Mouse (Mus musculus) neural tube, embryonic 12.5 days (tissue): ENCODE measurements around the gene Zeb2. TPM values are rescaled to one million over a fixed set of nuclear protein-coding genes. Genes with fewer than 3 reads are reported as not detected.

Experiments used
- ATAC-seq: fragments of 200-750 bp; cut with Nextera tagmentation; 2 replicates; pipeline ENCODE4 v1.8.0; 2017; ENCODE audit warnings: low read depth, mild to moderate bottlenecking, moderate TSS enrichment, moderate library complexity; ENCODE audit not compliant: low FRiP score
- H3K27ac ChIP-seq: fragments of 300-500 bp; sonication (generic); 2 replicates; pipeline ENCODE4 v1.5.1; 2016
- H3K27me3 ChIP-seq: fragments of 300-500 bp; sonication (generic); replicated peaks from 2 replicates; pipeline ENCODE4 v1.6.1; 2016; ENCODE audit warnings: mild to moderate bottlenecking
- H3K36me3 ChIP-seq: fragments of 300-500 bp; sonication (generic); 2 replicates; pipeline ENCODE4 v1.6.1; 2016; ENCODE audit warnings: mild to moderate bottlenecking
- H3K4me1 ChIP-seq: fragments of 300-500 bp; sonication (generic); 2 replicates; pipeline ENCODE4 v1.6.1; 2016
- H3K4me2 ChIP-seq: fragments of 300-500 bp; sonication (generic); replicated peaks from 2 replicates; pipeline ENCODE4 v1.6.1; 2016; ENCODE audit warnings: mild to moderate bottlenecking
- H3K4me3 ChIP-seq: fragments of 300-500 bp; sonication (generic); 2 replicates; pipeline ENCODE4 v1.5.1; 2016
- H3K9ac ChIP-seq: fragments of 300-500 bp; sonication (generic); 2 replicates; pipeline ENCODE4 v1.6.1; 2016; ENCODE audit warnings: mild to moderate bottlenecking
- H3K9me3 ChIP-seq: fragments of 300-500 bp; sonication (generic); 2 replicates; pipeline ENCODE4 v1.6.1; 2016; ENCODE audit warnings: mild to moderate bottlenecking
- WGBS: fragments of 180-500 bp; shearing (Covaris S2); methylation state at CpG from one replicate; pipeline ENCODE4 v1.1.7; 2016; 5-methylcytosine and 5-hydroxymethylcytosine counted together
- polyA plus RNA-seq: library from polyadenylated mRNA; unstranded; fragments of >200 nt; fragmentation: Nextera tagmentation; extraction: Ambion mirVana; gene quantifications from 2 replicates; pipeline ENCODE4 v1.2.1, GENCODE M21; 2016

The Zeb2 gene
- 55.6 and 58.7 TPM in 2 replicates for polyA plus RNA-seq

DNA sequence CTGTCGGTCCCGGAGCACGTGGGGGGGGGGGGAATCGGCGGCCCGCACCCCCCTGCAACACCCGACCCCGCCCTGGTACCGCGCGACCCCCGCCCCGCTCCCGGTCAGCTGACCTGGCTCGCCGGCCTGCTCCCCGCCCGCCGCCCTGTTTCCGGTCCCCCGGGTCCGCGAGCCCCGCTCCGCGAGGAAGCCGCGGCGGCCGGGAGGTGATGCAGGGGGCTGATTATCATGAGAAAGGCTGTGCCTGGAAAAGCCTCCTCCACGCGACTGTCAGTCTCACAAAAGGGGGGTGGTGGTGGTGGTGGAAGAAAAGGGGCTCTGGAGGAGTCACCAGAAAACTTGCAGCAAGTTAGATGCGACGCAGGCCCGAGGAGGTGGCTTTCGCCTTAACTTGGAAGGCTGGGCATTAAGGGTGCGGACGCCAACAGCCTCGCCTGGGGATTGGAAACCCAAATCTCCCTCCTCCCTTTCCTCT, at the start of gene Zeb2:
Gene Zeb2 (minus strand): TSS at position 309 of the 475 bp plus-strand sequence.
- ATAC-seq: peak; percentile 72
- WGBS: 1% methylated on average over 31 of the region's 39 CpGs
- Histone ChIP-seq H3K9ac (peak within 1 kb of the TSS; percentile 66), H3K27me3 (no peaks in the 10 kb centered on the region), H3K9me3 (no peaks in the 10 kb centered on the region), H3K4me3 (peak within 1 kb of the TSS; percentile 56), H3K27ac (peak within 1 kb of the TSS; percentile 72), H3K4me2 (peak within 1 kb of the TSS; percentile 73), H3K36me3 (no peaks in the 10 kb centered on the region), H3K4me1 (peaks cover 24% of the 10 kb centered on the region)

DNA sequence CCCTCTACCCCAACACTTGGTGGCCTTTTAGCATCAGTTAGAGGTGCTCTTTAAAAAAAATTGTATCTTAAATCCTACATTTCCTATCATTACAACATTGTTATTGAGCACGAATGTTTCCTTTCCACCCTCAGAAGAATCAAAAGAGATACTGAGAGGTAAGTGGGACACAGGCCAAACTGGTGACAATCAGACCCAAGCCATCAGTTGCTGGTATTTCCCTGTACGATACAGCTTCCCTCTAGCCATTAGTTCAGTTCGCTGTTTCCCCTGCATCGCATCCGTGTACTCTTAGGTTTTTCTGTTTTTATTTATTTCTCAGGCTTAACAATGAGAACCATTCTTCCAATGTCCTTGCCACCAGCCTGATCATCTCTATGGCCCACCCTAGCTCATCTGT, 41.6 kb upstream of the Zeb2 start:
- H3K27me3 ChIP-seq: no peaks in the 10 kb centered on the region
- H3K9ac ChIP-seq: no peak overlapping the region
- peaks cover 7% of the 10 kb centered on the region; the same call in 1 of the 2 replicates for H3K4me1 ChIP-seq
- no peaks in the 10 kb centered on the region for H3K36me3 ChIP-seq
- H3K4me2 ChIP-seq: peak overlapping the region; percentile 50; the same call in 1 of the 2 replicates
- no peak overlapping the region for H3K4me3 ChIP-seq
- no peak for ATAC-seq
- WGBS: 72% methylated on average over 5 of the region's 5 CpGs
- no peaks in the 10 kb centered on the region for H3K9me3 ChIP-seq
- H3K27ac ChIP-seq: no peak overlapping the region

DNA sequence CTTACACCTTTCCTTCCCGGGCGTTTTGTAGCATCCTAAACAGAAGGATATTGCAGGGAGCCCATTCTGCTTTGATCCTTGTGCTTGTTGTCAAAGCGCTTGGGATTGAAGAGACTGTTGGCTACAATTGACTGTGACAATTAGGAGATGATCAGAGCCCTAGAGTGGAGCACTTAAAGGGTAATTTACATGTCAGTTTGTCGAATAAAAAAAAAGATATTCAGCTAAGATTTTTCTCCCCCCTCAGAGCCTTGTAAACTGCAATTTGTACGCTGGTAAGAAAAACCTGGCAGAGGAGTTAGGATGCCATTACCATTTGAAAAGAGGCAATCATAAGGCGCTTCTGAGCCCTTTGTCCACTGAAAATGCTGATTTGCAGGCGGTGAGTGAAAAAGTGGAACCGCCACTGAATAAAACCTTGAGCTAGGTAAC, 41.2 kb upstream of the Zeb2 start:
- ATAC-seq: no peak
- H3K36me3 ChIP-seq: no peaks in the 10 kb centered on the region
- H3K9ac ChIP-seq: no peak overlapping the region
- no peak overlapping the region for H3K27ac ChIP-seq
- peaks cover 7% of the 10 kb centered on the region; the same call in 1 of the 2 replicates for H3K4me1 ChIP-seq
- no peak overlapping the region for H3K4me3 ChIP-seq
- WGBS: 5% methylated on average over 8 of the region's 8 CpGs
- H3K9me3 ChIP-seq: no peaks in the 10 kb centered on the region
- no peaks in the 10 kb centered on the region for H3K27me3 ChIP-seq
- H3K4me2 ChIP-seq: peak overlapping the region; percentile 50

DNA sequence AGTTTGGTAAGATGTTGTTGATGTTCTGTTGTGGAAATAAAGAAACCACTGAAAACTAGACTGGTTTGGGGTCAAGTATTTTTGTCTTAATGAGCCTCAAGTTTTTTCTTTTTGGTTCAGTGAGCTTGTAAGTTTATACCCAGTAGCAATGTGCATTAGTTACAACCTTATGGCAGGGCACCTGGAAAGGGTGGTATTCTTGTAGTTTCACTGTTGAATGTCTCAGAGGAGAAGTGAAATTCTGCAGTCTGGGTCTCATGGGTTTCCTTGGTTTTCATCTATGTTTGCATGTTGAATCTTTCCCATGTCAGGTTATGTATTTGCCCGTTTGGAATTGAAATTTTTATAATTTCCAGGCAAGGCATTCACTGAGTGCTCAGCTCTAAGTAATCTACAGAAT, 36.1 kb upstream of the Zeb2 start:
- Histone ChIP-seq H3K36me3 (no peaks in the 10 kb centered on the region), H3K9ac (no peak overlapping the region), H3K4me2 (no peak overlapping the region), H3K4me1 (peaks cover 3% of the 10 kb centered on the region; the same call in 1 of the 2 replicates), H3K4me3 (no peak overlapping the region), H3K9me3 (no peaks in the 10 kb centered on the region), H3K27ac (no peak overlapping the region), H3K27me3 (no peaks in the 10 kb centered on the region)
- no peak for ATAC-seq
- 68% methylated on average over 1 of the region's 1 CpGs for WGBS

DNA sequence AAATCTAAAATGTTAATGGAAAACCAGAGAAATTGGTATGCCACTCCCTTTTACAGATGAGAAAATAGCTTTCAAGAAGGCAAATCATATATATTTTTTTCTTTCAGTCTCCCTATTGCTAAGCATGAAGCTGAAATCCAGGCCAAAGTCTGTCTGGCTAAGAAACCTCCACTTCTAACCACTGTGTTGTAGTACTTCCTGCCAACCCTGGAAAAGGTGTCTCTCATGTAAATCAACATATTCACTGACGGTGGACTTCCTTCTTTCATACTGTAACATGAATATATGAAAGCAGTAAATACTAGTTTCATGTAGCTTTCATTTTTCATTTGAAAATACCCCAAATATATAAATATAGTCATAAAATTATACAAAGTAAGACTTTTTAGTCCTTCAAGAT, 26.0 kb upstream of the Zeb2 start:
- no peak overlapping the region for H3K27ac ChIP-seq
- H3K4me2 ChIP-seq: no peak overlapping the region
- no peaks in the 10 kb centered on the region for H3K4me1 ChIP-seq
- no peak for ATAC-seq
- H3K9me3 ChIP-seq: no peaks in the 10 kb centered on the region
- no peaks in the 10 kb centered on the region for H3K36me3 ChIP-seq
- H3K9ac ChIP-seq: no peak overlapping the region
- no peaks in the 10 kb centered on the region for H3K27me3 ChIP-seq
- no peak overlapping the region for H3K4me3 ChIP-seq
- WGBS: 89% methylated on average over 1 of the region's 1 CpGs

DNA sequence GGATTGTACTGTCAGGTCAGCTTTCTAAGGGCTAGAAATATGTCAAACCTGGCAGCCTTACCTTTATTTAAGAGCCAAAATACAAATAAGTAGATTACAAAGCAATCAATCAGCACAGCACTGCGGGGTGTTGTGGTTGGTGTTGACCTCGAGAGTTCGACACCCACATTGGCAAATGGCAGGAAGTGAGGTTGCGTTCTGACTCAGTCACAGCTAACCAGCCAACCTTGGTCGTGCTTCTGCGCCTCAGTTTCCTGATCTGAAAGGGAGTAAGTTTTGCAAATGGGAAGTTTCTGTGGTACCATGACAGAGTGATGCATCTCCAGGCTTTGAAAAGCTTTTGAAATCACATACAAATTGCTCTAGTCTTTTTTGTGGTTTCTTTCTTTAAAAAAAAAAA, 21.7 kb upstream of the Zeb2 start:
- Histone ChIP-seq H3K4me3 (no peak overlapping the region), H3K4me1 (no peaks in the 10 kb centered on the region), H3K36me3 (no peaks in the 10 kb centered on the region), H3K4me2 (no peak overlapping the region), H3K27me3 (no peaks in the 10 kb centered on the region), H3K9me3 (no peaks in the 10 kb centered on the region), H3K9ac (no peak overlapping the region), H3K27ac (no peak overlapping the region)
- WGBS: 88% methylated on average over 6 of the region's 6 CpGs
- no peak for ATAC-seq

DNA sequence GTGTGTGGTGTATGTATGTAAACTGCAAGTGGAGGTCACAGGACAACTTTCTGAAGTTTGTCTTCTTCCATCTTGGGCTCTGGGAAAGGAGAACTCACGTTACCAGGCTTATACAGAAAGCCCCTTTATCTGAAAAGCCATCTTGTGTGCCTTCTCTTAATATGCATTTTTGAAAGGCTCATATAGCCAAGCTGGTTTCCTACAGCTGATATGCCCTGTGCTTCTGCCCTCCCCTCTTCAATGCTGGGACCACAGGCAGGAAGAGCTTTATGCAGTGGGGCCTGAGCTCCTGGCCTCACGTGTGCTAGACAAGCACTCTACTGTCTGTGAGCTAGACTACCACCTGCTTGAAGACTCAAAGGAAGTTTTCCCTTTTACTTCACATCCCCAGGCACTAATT, 19.6 kb upstream of the Zeb2 start:
- Histone ChIP-seq H3K4me3 (no peak overlapping the region), H3K36me3 (no peaks in the 10 kb centered on the region), H3K9me3 (no peaks in the 10 kb centered on the region), H3K9ac (no peak overlapping the region), H3K4me1 (no peaks in the 10 kb centered on the region), H3K27ac (no peak overlapping the region), H3K27me3 (no peaks in the 10 kb centered on the region), H3K4me2 (no peak overlapping the region)
- WGBS: 61% methylated on average over 2 of the region's 2 CpGs
- ATAC-seq: no peak

DNA sequence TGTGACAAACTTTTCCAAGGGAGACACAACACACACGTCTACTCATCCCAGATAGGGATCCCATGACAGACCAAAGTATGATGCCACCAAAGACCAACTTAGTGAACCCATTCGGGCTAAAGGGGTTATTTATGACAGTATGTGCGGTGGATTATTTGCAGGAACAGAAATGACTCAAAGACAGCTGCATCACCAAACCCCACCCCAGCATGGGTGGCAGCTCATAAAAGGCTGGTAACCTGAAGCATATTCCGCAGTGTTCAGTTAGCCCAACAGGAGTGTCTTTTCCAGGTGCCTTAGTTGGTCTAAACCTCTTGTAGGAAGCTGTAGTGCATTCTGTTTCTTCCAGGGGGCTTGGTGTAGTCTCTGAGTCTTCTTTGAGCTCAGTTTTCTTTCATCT, 16.0 kb upstream of the Zeb2 start:
- ATAC-seq: no peak
- 88% methylated on average over 4 of the region's 4 CpGs for WGBS

DNA sequence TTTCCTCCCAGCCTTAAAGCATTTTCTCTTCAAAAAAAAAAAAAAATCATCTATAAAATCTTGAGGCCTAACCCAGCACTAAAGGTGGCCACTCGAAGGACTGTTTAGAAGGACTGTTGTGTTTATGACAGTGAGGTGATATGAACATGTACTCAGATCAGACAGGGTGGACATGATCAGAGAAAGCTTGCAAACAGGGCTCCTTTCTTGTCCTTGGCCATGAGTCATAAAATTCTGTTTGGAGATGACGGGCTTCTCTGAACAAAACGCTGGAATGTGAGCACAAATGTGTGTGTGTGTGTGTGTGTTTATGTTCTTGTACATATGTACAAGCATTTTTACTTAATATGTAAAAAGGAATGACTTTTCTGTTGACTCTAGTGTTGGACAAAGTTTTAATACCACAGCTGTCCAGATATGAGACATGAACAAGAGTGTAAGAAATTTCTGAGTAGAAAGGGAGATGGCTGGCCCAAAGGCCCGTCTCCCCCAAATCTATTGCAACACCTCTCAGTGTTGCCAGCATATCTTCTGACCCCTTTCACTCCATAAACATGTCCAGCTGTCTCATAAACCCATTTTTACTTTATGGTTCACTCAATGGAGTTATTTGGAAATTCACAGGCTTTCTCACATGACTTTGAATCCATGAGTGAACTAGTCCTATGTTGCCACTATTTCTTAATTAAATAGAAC, 13.4 kb upstream of the Zeb2 start:
- Histone ChIP-seq H3K4me1 (no peaks in the 10 kb centered on the region), H3K9me3 (no peaks in the 10 kb centered on the region), H3K27me3 (no peaks in the 10 kb centered on the region), H3K4me2 (no peak overlapping the region), H3K9ac (no peak overlapping the region), H3K36me3 (no peaks in the 10 kb centered on the region), H3K27ac (no peak overlapping the region), H3K4me3 (no peak overlapping the region)
- 88% methylated on average over 4 of the region's 4 CpGs for WGBS
- no peak for ATAC-seq

More for the DNA sequence above, 16.0 kb upstream of the Zeb2 start:
- no peaks in the 10 kb centered on the region for H3K9me3 ChIP-seq
- H3K4me1 ChIP-seq: no peaks in the 10 kb centered on the region
- H3K4me3 ChIP-seq: no peak overlapping the region
- no peak overlapping the region for H3K9ac ChIP-seq
- no peaks in the 10 kb centered on the region for H3K27me3 ChIP-seq
- no peak overlapping the region for H3K4me2 ChIP-seq
- no peak overlapping the region for H3K27ac ChIP-seq
- no peaks in the 10 kb centered on the region for H3K36me3 ChIP-seq

DNA sequence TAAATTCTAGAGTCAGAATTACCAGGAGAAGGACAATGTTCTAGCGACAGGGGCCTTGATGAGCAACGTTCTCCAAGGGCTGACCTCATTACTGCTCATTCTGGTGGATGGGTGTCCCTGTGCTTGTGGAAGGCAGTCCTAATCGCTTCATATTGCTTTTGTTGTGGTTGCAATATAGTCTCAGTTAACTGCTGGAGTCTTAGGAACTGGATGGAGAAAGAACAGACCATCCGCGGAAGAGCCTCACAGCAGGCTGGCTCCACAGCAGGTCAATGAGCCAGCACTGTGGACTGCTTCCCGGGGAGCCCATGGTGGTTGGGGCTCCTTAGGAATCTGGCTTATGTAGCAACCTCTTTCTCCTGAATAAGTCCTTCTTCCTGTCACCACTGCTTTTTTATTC, 12.4 kb upstream of the Zeb2 start:
- Histone ChIP-seq H3K4me2 (no peak overlapping the region), H3K4me1 (no peaks in the 10 kb centered on the region), H3K9ac (no peak overlapping the region), H3K27ac (no peak overlapping the region), H3K9me3 (no peaks in the 10 kb centered on the region), H3K36me3 (no peaks in the 10 kb centered on the region), H3K4me3 (no peak overlapping the region), H3K27me3 (no peaks in the 10 kb centered on the region)
- no peak for ATAC-seq
- WGBS: 25% methylated on average over 6 of the region's 6 CpGs

DNA sequence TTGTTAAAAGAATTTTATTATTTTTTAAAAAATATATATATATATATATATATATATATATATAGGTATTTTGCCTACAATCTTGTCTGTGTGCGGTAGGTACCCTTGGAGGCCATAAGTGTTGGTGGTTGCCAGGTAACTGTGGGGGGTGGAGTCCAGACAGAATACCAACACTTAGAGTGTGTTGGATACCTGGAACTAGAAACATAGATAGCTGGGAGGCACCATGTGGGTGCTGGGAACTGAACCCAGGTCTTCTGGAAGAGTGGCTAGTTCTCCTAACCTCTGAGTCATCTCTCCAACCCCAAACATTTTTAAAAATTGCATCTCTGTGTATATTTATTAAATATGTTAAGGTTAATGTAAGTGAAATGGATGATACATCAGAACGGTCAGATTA, 11.5 kb upstream of the Zeb2 start:
- H3K36me3 ChIP-seq: no peaks in the 10 kb centered on the region
- ATAC-seq: no peak
- no peaks in the 10 kb centered on the region for H3K27me3 ChIP-seq
- no peak overlapping the region for H3K4me3 ChIP-seq
- WGBS: 99% methylated on average over 2 of the region's 2 CpGs
- no peak overlapping the region for H3K27ac ChIP-seq
- H3K9me3 ChIP-seq: no peaks in the 10 kb centered on the region
- H3K4me2 ChIP-seq: no peak overlapping the region
- H3K4me1 ChIP-seq: no peaks in the 10 kb centered on the region
- H3K9ac ChIP-seq: no peak overlapping the region

DNA sequence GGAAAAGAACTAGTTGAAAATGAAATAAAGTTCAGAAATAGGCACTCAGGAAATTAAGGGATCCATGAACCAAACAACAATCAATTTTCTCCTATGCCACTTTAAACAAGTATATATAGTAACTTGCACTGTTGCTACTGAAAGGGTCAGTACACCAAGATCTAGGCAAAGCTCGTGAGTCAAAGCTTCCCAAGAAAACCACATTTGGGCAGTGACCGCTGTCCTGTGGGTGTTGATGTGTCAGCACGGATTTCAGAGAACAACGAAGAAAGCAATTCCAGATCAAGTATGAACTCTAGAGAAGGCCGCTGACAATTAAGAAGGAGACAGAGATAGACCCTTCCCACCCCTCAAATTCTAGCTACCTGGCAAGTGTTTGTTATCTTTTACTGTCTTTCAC, 9.2 kb upstream of the Zeb2 start:
- H3K27me3 ChIP-seq: no peaks in the 10 kb centered on the region
- H3K36me3 ChIP-seq: no peaks in the 10 kb centered on the region
- WGBS: 91% methylated on average over 5 of the region's 5 CpGs
- no peak overlapping the region for H3K4me3 ChIP-seq
- H3K4me1 ChIP-seq: no peaks in the 10 kb centered on the region
- no peaks in the 10 kb centered on the region for H3K9me3 ChIP-seq
- no peak overlapping the region for H3K4me2 ChIP-seq
- no peak overlapping the region for H3K27ac ChIP-seq
- no peak for ATAC-seq
- no peak overlapping the region for H3K9ac ChIP-seq

DNA sequence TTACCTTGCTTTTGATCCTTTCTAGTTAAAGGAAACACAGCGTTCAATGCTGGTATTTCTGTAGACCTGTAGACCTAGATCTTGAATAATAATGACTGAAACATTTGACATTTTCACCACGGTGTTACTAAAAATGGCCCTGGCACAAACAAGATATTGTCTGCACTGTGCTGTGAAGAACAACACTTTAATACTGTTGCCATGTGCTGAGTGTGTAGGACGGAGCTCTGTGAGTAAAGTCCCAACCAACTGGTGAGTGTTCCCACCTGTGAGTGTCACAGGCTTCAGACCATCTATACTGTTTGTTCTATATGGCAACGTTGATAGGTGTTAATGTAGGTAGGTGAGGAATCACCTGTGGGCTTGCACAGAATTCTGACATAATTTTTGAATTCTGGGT, 8.0 kb upstream of the Zeb2 start:
- ATAC-seq: no peak
- Histone ChIP-seq H3K4me1 (no peaks in the 10 kb centered on the region), H3K4me2 (no peak overlapping the region), H3K36me3 (no peaks in the 10 kb centered on the region), H3K9ac (no peak overlapping the region), H3K27ac (no peak overlapping the region), H3K27me3 (no peaks in the 10 kb centered on the region), H3K9me3 (no peaks in the 10 kb centered on the region), H3K4me3 (no peak overlapping the region)
- 83% methylated on average over 4 of the region's 4 CpGs for WGBS
